Mouse (Mus musculus) intestine, embryonic 14.5 days (tissue): ENCODE measurements around the gene Samd4b. TPM values are rescaled to one million over a fixed set of nuclear protein-coding genes. Genes with fewer than 3 reads are reported as not detected.

Experiments used
- ATAC-seq: fragments of 200-750 bp; cut with Nextera tagmentation; replicated peaks from 2 replicates; pipeline ENCODE4 v1.8.0; 2017; ENCODE audit warnings: low read depth, moderate number of reproducible peaks, moderate TSS enrichment, moderate library complexity; ENCODE audit not compliant: low FRiP score, low TSS enrichment
- DNase-seq: peaks from one replicate; pipeline ENCODE4 v3.0.0-alpha.2; 2018; ENCODE audit warnings: low spot score
- H3K27ac ChIP-seq: fragments of 300-500 bp; sonication (generic); 2 replicates; pipeline ENCODE4 v1.5.1; 2014; ENCODE audit warnings: low read depth, mild to moderate bottlenecking, control low read depth
- H3K27me3 ChIP-seq: fragments of 300-500 bp; sonication (generic); replicated peaks from 2 replicates; pipeline ENCODE4 v1.6.1; 2014; ENCODE audit warnings: low read length, control low read depth; ENCODE audit not compliant: control insufficient read depth, insufficient read depth
- H3K36me3 ChIP-seq: fragments of 300-500 bp; sonication (generic); 2 replicates; pipeline ENCODE4 v1.6.1; 2014; ENCODE audit warnings: low read length, control low read depth; ENCODE audit not compliant: control insufficient read depth, insufficient read depth
- H3K4me1 ChIP-seq: fragments of 300-500 bp; sonication (generic); replicated peaks from 2 replicates; pipeline ENCODE4 v1.6.1; 2014; ENCODE audit warnings: low read length, control low read depth, mixed read lengths; ENCODE audit not compliant: control insufficient read depth, insufficient read depth
- H3K4me2 ChIP-seq: fragments of 300-500 bp; sonication (generic); 2 replicates; pipeline ENCODE4 v1.6.1; 2014; ENCODE audit warnings: low read length
- H3K4me3 ChIP-seq: fragments of 300-500 bp; sonication (generic); 2 replicates; pipeline ENCODE4 v1.5.1; 2014; ENCODE audit warnings: low read depth, low read length, control low read depth, mixed read lengths
- H3K9ac ChIP-seq: fragments of 300-500 bp; sonication (generic); 2 replicates; pipeline ENCODE4 v1.6.1; 2014; ENCODE audit warnings: mild to moderate bottlenecking, low read length
- H3K9me3 ChIP-seq: fragments of 300-500 bp; sonication (generic); 2 replicates; pipeline ENCODE4 v1.6.1; 2016; ENCODE audit warnings: low read length, control low read depth; ENCODE audit not compliant: control insufficient read depth
- WGBS: fragments of 180-500 bp; shearing (Covaris S2); extraction: QIAGEN DNeasy Blood & Tissue Kit; methylation state at CpG from one replicate; pipeline ENCODE4 v1.1.7; 2014; 5-methylcytosine and 5-hydroxymethylcytosine counted together
- polyA plus RNA-seq: library from polyadenylated mRNA; unstranded; fragments of >200 nt; fragmentation: Nextera tagmentation; extraction: Ambion mirVana; gene quantifications from 2 replicates; pipeline ENCODE4 v1.2.1, GENCODE M21; 2014

Samd4b gene
- polyA plus RNA-seq, 1 experiment from 2014 or later: 27.7 TPM

GRCm38 (mm10) chr7:28436932-28437570, 160.9 kb downstream of the Samd4b start, which contains the start of gene Gmfg:
Gene Gmfg, plus strand, starts transcription at chr7:28437447.
- Histone ChIP-seq H3K4me3 (peak within 1 kb of the TSS; percentile 85), H3K9ac (peak within 1 kb of the TSS; percentile 56), H3K9me3 (no peaks in the 10 kb centered on the region), H3K4me1 (peaks cover 16% of the 10 kb centered on the region), H3K36me3 (peaks cover 12% of the 10 kb centered on the region; the same call in 1 of the 2 replicates), H3K4me2 (peak within 1 kb of the TSS; percentile 75), H3K27me3 (no peaks in the 10 kb centered on the region), H3K27ac (peak within 1 kb of the TSS; percentile 73)
- no peak for DNase-seq
- ATAC-seq: peak; percentile 64
- 2% methylated on average over 16 of the region's 16 CpGs for WGBS

GRCm38 (mm10) chr7:28436271-28436904, 161.6 kb downstream of the Samd4b start:
- ATAC-seq (peak; percentile 99), DNase-seq (peak; percentile 99)
- Histone ChIP-seq H3K4me2 (peak overlapping the region; percentile 75), H3K27me3 (no peaks in the 10 kb centered on the region), H3K4me3 (peak overlapping the region; percentile 85), H3K27ac (peak overlapping the region; percentile 73), H3K4me1 (peaks cover 16% of the 10 kb centered on the region), H3K36me3 (peaks cover 16% of the 10 kb centered on the region; the same call in 1 of the 2 replicates), H3K9ac (peak overlapping the region; percentile 91), H3K9me3 (no peaks in the 10 kb centered on the region)
- under 1% methylated on average over 62 of the region's 64 CpGs for WGBS

GRCm38 (mm10) chr7:28435660-28436259, 162.2 kb downstream of the Samd4b start:
- H3K4me1 ChIP-seq: peaks cover 16% of the 10 kb centered on the region
- H3K4me3 ChIP-seq: peak overlapping the region; percentile 85
- H3K9ac ChIP-seq: peak overlapping the region; percentile 91
- H3K36me3 ChIP-seq: peaks cover 21% of the 10 kb centered on the region; the same call in 1 of the 2 replicates
- H3K4me2 ChIP-seq: peak overlapping the region; percentile 83
- H3K27me3 ChIP-seq: no peaks in the 10 kb centered on the region
- WGBS: under 1% methylated on average over 36 of the region's 70 CpGs
- DNase-seq: peak; percentile 61
- H3K27ac ChIP-seq: no peak overlapping the region
- peak; percentile 45 for ATAC-seq
- no peaks in the 10 kb centered on the region for H3K9me3 ChIP-seq

GRCm38 (mm10) chr7:28432252-28432651, 165.7 kb downstream of the Samd4b start:
- Histone ChIP-seq H3K9ac (no peak overlapping the region), H3K27ac (no peak overlapping the region), H3K4me2 (no peak overlapping the region), H3K36me3 (peaks cover 21% of the 10 kb centered on the region; the same call in 1 of the 2 replicates), H3K4me3 (no peak overlapping the region), H3K4me1 (peaks cover 16% of the 10 kb centered on the region), H3K9me3 (no peaks in the 10 kb centered on the region), H3K27me3 (no peaks in the 10 kb centered on the region)
- ATAC-seq (no peak), DNase-seq (no peak)
- 96% methylated on average over 2 of the region's 2 CpGs for WGBS

- ATAC-seq: no peak
- Histone ChIP-seq H3K4me2 (no peak overlapping the region), H3K36me3 (peaks cover 21% of the 10 kb centered on the region; the same call in 1 of the 2 replicates), H3K4me1 (peaks cover 16% of the 10 kb centered on the region), H3K9ac (no peak overlapping the region), H3K27ac (no peak overlapping the region), H3K4me3 (no peak overlapping the region), H3K9me3 (no peaks in the 10 kb centered on the region), H3K27me3 (no peaks in the 10 kb centered on the region)
- WGBS: 72% methylated on average over 1 of the region's 1 CpGs
- no peak for DNase-seq
Observed at GRCm38 (mm10) chr7:28430512-28430911, 167.4 kb downstream of the Samd4b start.

- no peak for ATAC-seq
- Histone ChIP-seq H3K36me3 (peaks cover 28% of the 10 kb centered on the region), H3K27me3 (no peaks in the 10 kb centered on the region)
Observed at GRCm38 (mm10) chr7:28427738-28428137, 170.2 kb downstream of the Samd4b start.

GRCm38 (mm10) chr7:28423018-28423417, 174.9 kb downstream of the Samd4b start:
- DNase-seq (no peak), ATAC-seq (no peak)
- Histone ChIP-seq H3K9me3 (no peaks in the 10 kb centered on the region), H3K4me3 (no peak overlapping the region), H3K27ac (no peak overlapping the region), H3K36me3 (peaks cover 58% of the 10 kb centered on the region), H3K4me2 (no peak overlapping the region), H3K27me3 (no peaks in the 10 kb centered on the region), H3K9ac (no peak overlapping the region), H3K4me1 (peaks cover 9% of the 10 kb centered on the region; the same call in 1 of the 2 replicates)
- 85% methylated on average over 1 of the region's 1 CpGs for WGBS

More at GRCm38 (mm10) chr7:28427738-28428137, 170.2 kb downstream of the Samd4b start:
- DNase-seq: no peak
- Histone ChIP-seq H3K9ac (no peak overlapping the region), H3K4me3 (no peak overlapping the region), H3K27ac (no peak overlapping the region), H3K4me2 (no peak overlapping the region), H3K9me3 (no peaks in the 10 kb centered on the region), H3K4me1 (no peaks in the 10 kb centered on the region)

- 83% methylated on average over 2 of the region's 2 CpGs for WGBS
- Histone ChIP-seq H3K4me2 (no peak overlapping the region), H3K4me1 (peaks cover 9% of the 10 kb centered on the region; the same call in 1 of the 2 replicates), H3K27ac (0 out of 2 replicates have a peak overlapping the region, but pooled peaks have one; percentile 5), H3K36me3 (peaks cover 86% of the 10 kb centered on the region), H3K9ac (no peak overlapping the region), H3K4me3 (no peak overlapping the region), H3K27me3 (no peaks in the 10 kb centered on the region), H3K9me3 (no peaks in the 10 kb centered on the region)
- DNase-seq (no peak), ATAC-seq (no peak)
Observed at GRCm38 (mm10) chr7:28419416-28419815, 178.5 kb downstream of the Samd4b start.
